Mouse (Mus musculus) kidney, embryonic 14.5 days (tissue): ENCODE data around the gene Ccdc93. TPM values are rescaled to one million over a fixed set of nuclear protein-coding genes. Genes with fewer than 3 reads are reported as not detected.

Experiments used
- ATAC-seq: fragments of 200-750 bp; cut with Nextera tagmentation; 2 replicates; pipeline ENCODE4 v1.8.0; 2017; ENCODE audit warnings: moderate number of reproducible peaks, mild to moderate bottlenecking, moderate TSS enrichment, moderate library complexity; ENCODE audit not compliant: low FRiP score, low TSS enrichment
- H3K27ac ChIP-seq: fragments of 300-500 bp; sonication (generic); 2 replicates; pipeline ENCODE4 v1.5.1; 2014; ENCODE audit warnings: low read depth, mild to moderate bottlenecking, low read length, moderate library complexity, mixed read lengths
- H3K27me3 ChIP-seq: fragments of 300-500 bp; sonication (generic); 2 replicates; pipeline ENCODE4 v1.6.1; 2014; ENCODE audit warnings: mild to moderate bottlenecking, low read length; ENCODE audit not compliant: control insufficient read depth, insufficient read depth
- H3K36me3 ChIP-seq: fragments of 300-500 bp; sonication (generic); 2 replicates; pipeline ENCODE4 v1.6.1; 2014; ENCODE audit warnings: low read length, mixed read lengths; ENCODE audit not compliant: control insufficient read depth, insufficient read depth
- H3K4me1 ChIP-seq: fragments of 300-500 bp; sonication (generic); 2 replicates; pipeline ENCODE4 v1.6.1; 2014; ENCODE audit warnings: low read length, mixed read lengths; ENCODE audit not compliant: control insufficient read depth, insufficient read depth
- H3K4me2 ChIP-seq: fragments of 300-500 bp; sonication (generic); replicated peaks from 2 replicates; pipeline ENCODE4 v1.6.1; 2014; ENCODE audit warnings: low read depth, mild to moderate bottlenecking, low read length
- H3K4me3 ChIP-seq: fragments of 300-500 bp; sonication (generic); 2 replicates; pipeline ENCODE4 v1.5.1; 2014; ENCODE audit warnings: mild to moderate bottlenecking, low read length
- H3K9ac ChIP-seq: fragments of 300-500 bp; sonication (generic); 2 replicates; pipeline ENCODE4 v1.6.1; 2014; ENCODE audit warnings: low read depth, mild to moderate bottlenecking, low read length, moderate library complexity
- H3K9me3 ChIP-seq: fragments of 300-500 bp; sonication (generic); 2 replicates; pipeline ENCODE4 v1.6.1; 2016; ENCODE audit warnings: low read length; ENCODE audit not compliant: control insufficient read depth
- WGBS: fragments of 180-500 bp; shearing (Covaris S2); extraction: QIAGEN DNeasy Blood & Tissue Kit; methylation state at CpG from one replicate; pipeline ENCODE4 v1.1.7; 2014; 5-methylcytosine and 5-hydroxymethylcytosine counted together
- polyA plus RNA-seq: library from polyadenylated mRNA; unstranded; fragments of >200 nt; fragmentation: Nextera tagmentation; extraction: Ambion mirVana; gene quantifications from 2 replicates; pipeline ENCODE4 v1.2.1, GENCODE M21; 2014

The Ccdc93 gene
- polyA plus RNA-seq, 1 experiment from 2014 or later = 11.3 TPM

DNA sequence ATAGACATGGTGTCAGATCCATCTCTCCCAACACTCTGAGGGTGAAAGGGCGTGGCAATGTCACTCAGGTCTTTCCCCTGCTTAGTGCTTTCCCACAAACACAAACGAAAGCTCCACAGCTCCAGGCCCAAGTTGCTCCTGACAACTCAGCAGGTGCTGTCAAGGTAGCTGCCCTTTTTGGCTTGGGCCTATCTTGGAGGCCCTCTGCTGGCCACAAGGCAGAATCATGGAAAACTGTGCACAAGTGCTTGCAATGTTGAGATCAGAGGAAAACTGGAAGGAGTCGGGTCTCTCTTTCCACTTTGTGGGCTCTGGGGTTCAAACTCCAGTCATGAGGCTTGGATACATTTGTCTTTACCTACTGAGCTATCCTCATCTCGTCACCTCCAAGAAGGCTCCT lies 118.6 kb downstream of the Ccdc93 start:
- H3K4me1 ChIP-seq = no peaks in the 10 kb centered on the region
- H3K4me3 ChIP-seq = no peak overlapping the region
- no peaks in the 10 kb centered on the region for H3K27me3 ChIP-seq
- no peaks in the 10 kb centered on the region for H3K9me3 ChIP-seq
- peaks cover 20% of the 10 kb centered on the region for H3K36me3 ChIP-seq
- 74% methylated on average over 4 of the region's 4 CpGs for WGBS
- ATAC-seq = no peak
- no peak overlapping the region for H3K27ac ChIP-seq
- H3K9ac ChIP-seq = no peak overlapping the region
- H3K4me2 ChIP-seq = no peak overlapping the region

DNA sequence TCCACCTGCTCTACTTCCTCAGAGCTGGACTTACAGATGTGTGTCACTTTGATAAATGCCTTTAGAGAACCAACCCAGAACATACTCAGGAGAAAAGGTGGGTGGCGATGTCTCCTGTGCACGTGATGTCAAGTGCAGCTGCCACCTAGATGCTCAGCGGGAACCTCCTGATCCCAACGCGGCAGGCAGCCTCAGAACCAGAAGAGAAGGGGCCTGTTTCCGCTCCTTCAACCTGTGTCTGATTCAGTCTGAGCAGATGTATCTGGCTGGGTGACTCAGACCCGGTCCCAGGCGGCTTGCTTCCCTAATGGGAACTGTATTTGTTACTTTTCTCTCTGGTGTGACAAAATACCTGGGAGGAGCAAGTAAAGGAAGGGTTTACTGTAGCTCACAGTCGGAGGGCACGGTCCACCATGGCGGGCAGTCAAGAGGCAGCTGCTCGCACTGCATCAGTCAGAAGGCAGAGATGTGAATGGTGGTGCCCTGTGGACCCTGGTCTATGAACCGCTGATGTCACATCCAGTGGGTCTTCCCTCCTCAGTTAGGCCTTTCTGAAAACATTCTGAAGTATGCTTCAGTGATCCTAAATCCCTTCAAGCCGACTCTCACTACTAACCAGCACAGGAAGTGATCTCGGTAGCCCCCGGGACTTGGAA lies 120.1 kb downstream of the Ccdc93 start:
- H3K9me3 ChIP-seq = no peaks in the 10 kb centered on the region
- no peaks in the 10 kb centered on the region for H3K4me1 ChIP-seq
- no peaks in the 10 kb centered on the region for H3K27me3 ChIP-seq
- WGBS = 87% methylated on average over 16 of the region's 16 CpGs
- H3K4me3 ChIP-seq = no peak overlapping the region
- H3K27ac ChIP-seq = no peak overlapping the region
- no peak overlapping the region for H3K9ac ChIP-seq
- H3K4me2 ChIP-seq = no peak overlapping the region
- ATAC-seq = no peak
- H3K36me3 ChIP-seq = peaks cover 34% of the 10 kb centered on the region

DNA sequence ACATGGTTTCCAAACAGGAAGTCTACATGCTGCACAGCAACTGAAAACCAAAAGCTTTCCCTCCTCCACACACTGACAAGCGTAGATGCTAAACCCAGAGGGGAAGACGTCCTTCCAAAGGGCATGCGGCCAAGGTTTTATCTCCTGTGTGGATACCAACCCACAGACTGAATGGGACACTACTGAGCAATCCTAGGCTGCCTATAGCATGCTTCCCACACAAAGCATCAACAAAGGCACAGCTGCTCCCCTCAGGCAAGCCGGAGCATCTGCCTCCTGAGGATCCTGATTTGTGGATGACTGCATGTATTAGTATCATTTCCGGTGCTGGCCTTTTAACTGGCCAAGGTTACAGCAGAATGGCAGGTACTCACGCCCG lies 120.6 kb downstream of the Ccdc93 start:
- H3K4me2 ChIP-seq = no peak overlapping the region
- no peaks in the 10 kb centered on the region for H3K27me3 ChIP-seq
- H3K27ac ChIP-seq = no peak overlapping the region
- H3K9me3 ChIP-seq = no peaks in the 10 kb centered on the region
- WGBS = 87% methylated on average over 7 of the region's 7 CpGs
- no peaks in the 10 kb centered on the region for H3K4me1 ChIP-seq
- no peak for ATAC-seq
- no peak overlapping the region for H3K4me3 ChIP-seq
- H3K36me3 ChIP-seq = peaks cover 40% of the 10 kb centered on the region
- no peak overlapping the region for H3K9ac ChIP-seq

Other genes starting within 250 kb of the Ccdc93 start
- gene Insig2, start 98.5 kb upstream of the Ccdc93 start, polyA plus RNA-seq = 20.5 and 23.3 TPM in 2 replicates
- 0.97 and 1.4 TPM in 2 replicates for gene Htr5b, start 97.4 kb downstream of the Ccdc93 start, polyA plus RNA-seq
- gene Ddx18, start 136.9 kb downstream of the Ccdc93 start, polyA plus RNA-seq = 82.6 and 104 TPM in 2 replicates